Mouse (Mus musculus): ENCODE data around the gene Lrit3. TPM values are rescaled to one million over a fixed set of nuclear protein-coding genes. Genes with fewer than 3 reads are reported as not detected.

Lrit3 gene
- total RNA-seq (2017) = not detected in 2 replicates

DNA sequence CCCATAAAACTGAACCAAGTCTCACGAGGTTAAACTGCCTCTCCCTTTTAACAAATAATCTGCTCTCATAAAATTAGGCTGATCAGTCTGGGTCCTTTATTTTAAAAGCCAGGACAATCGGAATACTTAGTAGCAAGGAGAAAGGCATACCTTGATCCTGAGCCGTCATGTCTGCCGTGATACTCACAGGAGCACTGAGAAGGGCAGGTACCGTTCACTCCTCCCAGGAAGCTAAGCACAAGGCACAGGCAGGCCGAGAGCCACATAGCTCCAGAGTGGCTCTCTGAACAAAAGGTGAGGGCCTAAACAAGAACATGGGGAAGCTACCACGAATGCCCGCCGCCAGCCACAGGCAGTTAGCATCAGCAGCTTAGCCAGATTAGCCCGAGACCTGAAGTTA, at the start of gene Lrit3:
Gene Lrit3, minus strand, starts transcription at position 266 of the 400 bp plus-strand sequence.
- no peak for ATAC-seq (ENCODE audit: extremely low read depth, insufficient number of reproducible peaks, low FRiP score, poor library complexity, severe bottlenecking)

DNA sequence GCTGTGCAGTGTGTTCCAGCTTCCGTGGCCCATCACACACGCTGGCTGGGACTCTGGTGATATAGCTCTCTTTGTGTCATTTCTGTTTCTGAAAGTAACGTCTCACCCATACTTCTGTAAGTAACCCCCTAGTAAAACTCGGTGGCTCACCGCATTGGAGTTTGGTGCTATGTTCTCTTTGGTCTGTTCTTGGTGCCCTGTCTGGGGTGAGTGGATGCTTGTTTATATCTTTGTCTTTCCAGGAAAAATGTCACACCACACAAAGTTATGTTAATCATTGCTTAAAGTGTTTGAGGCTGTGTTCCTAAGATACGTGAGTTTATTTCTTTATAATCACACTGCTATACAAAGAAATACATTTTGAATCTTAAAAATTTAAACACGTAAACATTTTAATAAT, 43.0 kb upstream of the Lrit3 start:
- no peak for ATAC-seq (ENCODE audit: extremely low read depth, insufficient number of reproducible peaks, low FRiP score, poor library complexity, severe bottlenecking)

DNA sequence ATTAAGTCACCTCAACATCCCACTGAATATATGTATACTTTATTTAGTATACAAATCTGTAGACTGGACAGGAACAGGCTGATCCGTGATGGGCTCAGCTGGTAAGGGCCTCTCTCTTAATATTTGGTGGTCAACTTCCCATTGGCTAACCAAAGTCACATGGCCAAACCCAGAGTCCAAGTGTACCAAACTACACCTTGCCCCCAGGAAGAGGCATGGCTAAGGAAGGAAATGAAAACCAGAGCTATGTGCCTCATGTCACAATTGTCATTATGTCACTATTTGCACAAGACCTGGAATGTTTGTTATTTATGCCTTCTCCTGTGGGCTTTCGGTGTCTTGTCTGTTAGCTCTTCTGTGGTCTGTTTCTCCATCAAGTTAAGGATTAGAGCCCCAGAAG, 42.0 kb upstream of the Lrit3 start:
- ATAC-seq (ENCODE audit: extremely low read depth, insufficient number of reproducible peaks, low FRiP score, poor library complexity, severe bottlenecking) = no peak

DNA sequence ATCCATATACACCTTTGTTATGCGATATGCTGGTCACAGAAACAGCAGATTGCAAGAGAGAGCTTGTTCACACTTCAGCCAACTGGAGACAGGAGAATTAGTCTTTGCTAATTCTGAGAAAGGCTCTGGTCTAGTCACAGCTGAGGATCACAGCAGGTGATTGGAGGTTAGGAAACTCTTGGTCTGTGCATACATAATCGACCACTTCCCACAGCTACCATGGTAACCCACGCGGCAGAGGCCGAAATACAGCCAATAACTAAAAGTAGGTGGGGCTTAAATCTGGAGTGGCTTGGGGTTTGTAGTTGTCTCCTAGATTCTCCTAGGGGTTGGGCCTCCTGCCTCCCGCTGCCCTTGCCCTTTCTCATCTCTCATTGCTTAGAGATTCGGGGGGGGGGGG, 34.2 kb upstream of the Lrit3 start:
- no peak for ATAC-seq (ENCODE audit: extremely low read depth, insufficient number of reproducible peaks, low FRiP score, poor library complexity, severe bottlenecking)

GRCm38 (mm10) chr3:129836965-129837364, 33.1 kb upstream of the Lrit3 start:
- no peak for ATAC-seq (ENCODE audit: extremely low read depth, insufficient number of reproducible peaks, low FRiP score, poor library complexity, severe bottlenecking)

DNA sequence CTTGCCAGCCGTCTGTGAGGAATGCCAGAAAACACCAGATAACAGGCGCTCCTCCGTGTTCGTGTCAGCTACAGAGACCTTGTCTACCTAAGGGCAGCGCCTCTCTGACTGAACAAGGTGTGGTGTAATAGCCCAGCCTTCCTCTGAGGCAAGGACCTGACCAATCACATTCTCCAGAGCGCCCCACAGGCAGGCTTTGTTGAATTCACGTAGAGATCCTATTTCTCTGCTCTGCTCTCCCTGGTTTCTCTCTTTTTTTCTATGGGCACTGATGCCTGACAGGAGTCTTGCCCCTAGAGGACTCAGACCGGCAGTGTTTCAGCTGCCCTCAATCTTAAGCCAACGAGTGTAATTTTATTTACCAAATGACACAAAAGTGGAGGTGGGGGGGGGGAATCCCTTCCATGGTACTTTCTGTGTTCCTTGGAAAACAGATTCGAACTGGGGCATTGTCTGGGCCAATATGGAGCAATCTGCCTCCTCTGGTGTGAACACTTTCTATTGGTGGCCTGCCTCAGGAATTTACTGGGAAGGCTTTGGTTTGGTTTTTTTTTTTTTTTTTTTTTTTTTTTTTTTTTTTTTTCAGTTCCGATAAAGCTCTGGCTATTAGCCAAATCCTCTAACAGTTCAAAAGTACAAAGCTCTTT, 32.3 kb upstream of the Lrit3 start:
- no peak; the same call in 1 of the 2 replicates for ATAC-seq (ENCODE audit: extremely low read depth, insufficient number of reproducible peaks, low FRiP score, poor library complexity, severe bottlenecking)

DNA sequence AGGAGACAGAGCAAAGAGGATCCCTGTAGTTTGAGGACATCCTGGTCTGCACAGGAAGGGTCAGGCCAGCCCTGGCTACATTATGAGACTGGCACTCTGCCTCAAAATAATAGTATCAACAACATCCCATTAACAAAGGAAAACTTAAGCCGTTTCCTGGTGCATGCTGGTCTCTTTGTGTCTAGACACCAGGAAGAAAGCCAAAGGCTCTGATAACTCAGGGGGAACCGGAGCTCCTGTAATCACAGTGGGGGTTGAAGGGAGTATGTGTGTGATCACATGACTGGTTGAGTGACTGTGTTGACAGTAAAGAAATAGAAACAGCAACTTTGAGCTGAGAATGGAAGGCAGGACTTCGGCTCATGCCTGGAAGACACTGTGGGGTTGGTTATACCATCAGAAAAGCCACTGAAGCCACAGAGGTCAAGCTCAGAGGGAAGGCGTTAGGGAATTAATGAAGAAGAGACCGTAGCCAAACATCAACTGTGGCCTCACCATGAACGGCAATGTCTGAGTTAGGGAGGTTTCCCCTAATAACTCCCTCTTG, 31.6 kb upstream of the Lrit3 start, which contains the start of gene Cfi:
Gene Cfi, plus strand, starts transcription at position 497 of the 547 bp plus-strand sequence.
- no peak for ATAC-seq (ENCODE audit: extremely low read depth, insufficient number of reproducible peaks, low FRiP score, poor library complexity, severe bottlenecking)

GRCm38 (mm10) chr3:129831035-129831568, 27.3 kb upstream of the Lrit3 start, which contains the start of gene Gar1:
Gene Gar1 (minus strand): TSS chr3:129831396.
- peak; percentile 92 for ATAC-seq (ENCODE audit: extremely low read depth, insufficient number of reproducible peaks, low FRiP score, poor library complexity, severe bottlenecking)

GRCm38 (mm10) chr3:129830626-129831025, 26.8 kb upstream of the Lrit3 start:
- no peak for ATAC-seq (ENCODE audit: extremely low read depth, insufficient number of reproducible peaks, low FRiP score, poor library complexity, severe bottlenecking)

DNA sequence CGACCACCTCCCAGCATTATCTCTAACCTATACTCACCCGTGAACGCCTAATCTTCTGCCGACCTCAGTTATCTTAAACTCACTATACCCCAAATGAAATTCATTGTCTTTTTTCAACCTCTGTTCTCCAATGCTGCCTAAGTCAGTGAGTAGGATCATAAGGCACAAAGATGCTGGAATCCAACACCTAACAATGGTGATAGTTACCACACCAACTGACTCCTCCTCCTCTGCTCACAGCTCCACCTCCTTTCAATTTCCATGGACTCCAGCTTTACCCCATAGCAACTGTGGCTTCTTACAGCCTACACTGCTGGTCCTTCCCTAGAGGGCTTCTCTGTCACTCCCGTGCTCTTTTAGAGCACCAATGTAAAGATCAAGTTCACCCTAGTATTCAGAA, 23.9 kb upstream of the Lrit3 start:
- ATAC-seq (ENCODE audit: extremely low read depth, insufficient number of reproducible peaks, low FRiP score, poor library complexity, severe bottlenecking) = no peak

- ATAC-seq (ENCODE audit: extremely low read depth, insufficient number of reproducible peaks, low FRiP score, poor library complexity, severe bottlenecking) = no peak
These were observed 22.9 kb upstream of the Lrit3 start for GRCm38 (mm10) chr3:129826691-129827090.

- ATAC-seq (ENCODE audit: extremely low read depth, insufficient number of reproducible peaks, low FRiP score, poor library complexity, severe bottlenecking) = no peak
These were observed 21.1 kb upstream of the Lrit3 start for GRCm38 (mm10) chr3:129824891-129825290.

- ATAC-seq (ENCODE audit: extremely low read depth, insufficient number of reproducible peaks, low FRiP score, poor library complexity, severe bottlenecking) = no peak
These were observed 20.3 kb upstream of the Lrit3 start for GRCm38 (mm10) chr3:129824146-129824545.

DNA sequence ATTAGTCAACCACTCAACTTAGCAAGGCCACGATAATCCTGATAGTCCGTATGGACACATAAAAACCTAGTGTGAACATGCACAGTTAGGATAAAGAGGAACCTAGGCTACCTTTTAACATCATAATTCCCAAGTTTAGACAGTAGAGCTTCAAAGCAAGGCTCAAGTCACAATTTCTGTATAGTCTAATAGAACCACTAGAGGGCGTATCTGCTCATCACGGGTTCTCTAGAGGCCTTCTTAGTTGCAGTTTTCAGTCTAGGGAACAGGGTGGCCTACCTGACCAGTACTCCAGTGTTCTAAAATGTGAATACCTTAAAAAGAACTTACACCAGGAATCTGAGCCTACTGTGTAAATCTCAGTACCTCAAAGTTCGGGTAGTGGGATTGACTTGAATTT, 19.5 kb upstream of the Lrit3 start:
- peak; percentile 70; the same call in 1 of the 2 replicates for ATAC-seq (ENCODE audit: extremely low read depth, insufficient number of reproducible peaks, low FRiP score, poor library complexity, severe bottlenecking)

DNA sequence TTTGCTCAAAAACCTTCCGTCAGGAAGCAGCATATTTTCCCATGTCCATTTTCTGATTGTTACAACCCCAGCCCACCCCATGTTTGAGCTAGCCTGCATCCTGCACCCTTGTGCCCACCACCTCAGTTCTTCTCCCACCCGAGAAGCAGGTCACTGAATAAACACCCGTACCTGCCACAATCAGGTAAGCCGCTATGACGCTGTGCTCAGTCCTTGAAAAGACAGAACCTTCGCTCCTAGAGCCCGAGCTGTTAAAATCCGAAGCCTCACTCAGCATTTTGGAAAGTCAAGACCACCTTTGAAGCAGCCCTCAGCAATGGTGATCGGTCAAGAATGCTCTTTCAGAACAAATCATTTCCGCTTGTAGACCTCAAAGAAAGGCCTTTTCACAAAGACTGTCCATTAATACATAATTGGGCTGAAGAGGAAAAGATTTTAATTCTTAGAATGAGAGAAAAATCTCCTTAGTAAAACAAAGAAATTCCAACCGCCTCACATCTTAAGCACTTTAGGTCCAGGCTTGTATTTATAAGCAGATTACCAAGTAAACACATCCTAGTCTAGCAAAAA, 18.5 kb upstream of the Lrit3 start, which contains the start of gene Rrh:
Gene Rrh, minus strand, starts transcription at position 382 of the 570 bp plus-strand sequence.
- no peak for ATAC-seq (ENCODE audit: extremely low read depth, insufficient number of reproducible peaks, low FRiP score, poor library complexity, severe bottlenecking)

DNA sequence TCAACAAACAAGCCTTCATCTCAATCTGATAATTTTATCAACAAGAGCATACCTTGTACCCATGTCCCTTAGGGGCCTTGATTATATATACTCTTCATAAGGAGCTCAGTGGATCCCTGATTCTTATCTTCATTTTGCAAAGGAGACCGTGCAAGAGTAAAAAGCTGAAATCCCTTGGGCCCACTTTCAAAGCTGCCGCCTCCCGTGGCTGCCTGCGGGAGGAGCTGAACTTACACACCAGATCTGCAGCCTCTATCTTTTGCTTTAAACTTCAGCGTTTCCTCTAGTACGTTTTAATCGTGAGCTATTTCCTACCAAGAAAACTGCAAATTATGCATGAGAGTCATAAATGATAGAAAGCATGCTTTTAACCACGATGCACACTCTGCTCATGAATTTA, 17.9 kb upstream of the Lrit3 start:
- no peak for ATAC-seq (ENCODE audit: extremely low read depth, insufficient number of reproducible peaks, low FRiP score, poor library complexity, severe bottlenecking)

GRCm38 (mm10) chr3:129820847-129821246, 17.0 kb upstream of the Lrit3 start:
- ATAC-seq (ENCODE audit: extremely low read depth, insufficient number of reproducible peaks, low FRiP score, poor library complexity, severe bottlenecking) = no peak

DNA sequence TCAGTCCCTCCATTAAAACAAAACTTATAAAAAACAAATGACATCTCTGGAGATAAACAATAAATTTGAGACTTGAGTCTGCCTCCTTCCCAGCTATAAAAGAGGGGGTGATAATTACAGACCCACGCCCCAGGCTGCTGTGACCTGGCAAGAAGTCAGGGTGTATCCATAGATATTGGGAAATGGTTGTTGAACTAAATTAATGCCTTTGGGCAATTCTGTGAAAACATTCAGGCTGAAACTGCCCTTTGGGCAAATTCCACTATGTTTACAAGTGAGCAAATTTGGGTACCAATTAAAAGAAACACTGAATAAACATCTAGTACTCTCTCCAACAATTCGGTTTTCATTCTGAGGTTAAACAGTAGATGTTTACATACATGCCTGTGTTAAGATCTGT, 4.8 kb downstream of the Lrit3 start:
- no peak for ATAC-seq (ENCODE audit: extremely low read depth, insufficient number of reproducible peaks, low FRiP score, poor library complexity, severe bottlenecking)

DNA sequence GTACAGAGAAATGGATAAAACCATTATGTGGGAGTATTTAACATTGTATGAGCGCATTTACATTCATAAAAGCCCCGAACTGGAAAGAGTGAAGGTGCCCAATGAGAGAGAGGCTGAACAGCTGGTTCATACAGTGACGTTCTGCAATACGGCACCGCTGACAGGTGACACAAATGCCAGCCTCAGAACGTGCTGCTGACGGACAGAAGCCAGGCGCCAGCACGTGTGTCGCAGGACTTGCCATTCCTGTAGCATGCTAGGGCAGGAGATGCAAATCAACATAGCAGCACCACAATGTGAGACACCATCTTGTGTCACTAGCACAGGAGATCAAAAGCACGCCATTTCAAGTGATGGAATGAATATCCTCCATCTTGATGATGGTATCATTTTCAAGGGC, 5.3 kb downstream of the Lrit3 start:
- ATAC-seq (ENCODE audit: extremely low read depth, insufficient number of reproducible peaks, low FRiP score, poor library complexity, severe bottlenecking) = no peak

GRCm38 (mm10) chr3:129797341-129797740, 6.5 kb downstream of the Lrit3 start:
- no peak for ATAC-seq (ENCODE audit: extremely low read depth, insufficient number of reproducible peaks, low FRiP score, poor library complexity, severe bottlenecking)
